Mouse (Mus musculus): ENCODE results near the gene Avpr1b. TPM values are rescaled to one million over a fixed set of nuclear protein-coding genes. Genes with fewer than 3 reads are reported as not detected.
"Not testable (repeated sequence)": the region's sequence is repeated elsewhere in the genome, so short reads cannot be mapped to it uniquely, and the experiment has no call there.

Gene Avpr1b
- total RNA-seq, 2 experiments from 2014 or later, result not detected

DNA sequence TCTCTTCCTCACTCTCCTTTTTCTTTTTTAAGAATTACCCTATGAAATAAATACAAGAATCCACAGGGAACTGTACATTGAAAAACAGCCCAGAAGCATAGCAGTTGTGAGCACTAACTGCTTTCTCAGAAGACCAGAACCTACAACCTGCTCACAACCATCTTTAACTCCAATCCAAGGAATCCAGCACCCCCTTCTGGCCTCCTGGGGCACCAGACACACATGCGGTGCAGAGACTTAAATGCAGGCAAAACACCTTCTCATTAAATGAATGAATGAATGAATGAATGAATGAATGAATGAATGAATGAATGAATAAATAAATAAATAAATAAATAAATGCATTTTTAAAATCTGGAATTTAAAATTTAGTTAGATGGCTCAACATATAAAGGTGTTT lies 19.5 kb downstream of the Avpr1b start:
- no peak for DNase-seq (ENCODE audit: low spot score in 2 of 2)

DNA sequence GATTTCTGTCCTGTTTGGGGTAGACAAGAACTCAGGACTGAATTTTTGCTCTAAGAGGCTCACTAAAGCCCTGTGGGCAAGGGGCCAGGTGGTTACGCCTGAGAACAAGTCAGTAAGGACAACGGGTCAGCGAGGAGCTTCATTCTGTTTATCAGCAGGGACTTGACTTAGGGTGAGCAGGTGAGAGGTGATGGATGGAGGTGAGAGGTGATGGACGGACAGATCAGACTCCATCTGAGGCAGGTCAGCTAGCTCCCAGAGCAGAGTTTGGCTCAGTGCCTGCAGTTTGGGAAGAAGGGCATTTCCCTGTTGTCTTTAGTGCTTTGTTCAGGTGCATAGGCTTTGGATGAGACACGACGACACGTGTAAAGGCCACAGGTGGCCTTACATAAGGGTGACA lies 20.3 kb downstream of the Avpr1b start:
- DNase-seq (ENCODE audit: low spot score in 2 of 2), result no peak

DNA sequence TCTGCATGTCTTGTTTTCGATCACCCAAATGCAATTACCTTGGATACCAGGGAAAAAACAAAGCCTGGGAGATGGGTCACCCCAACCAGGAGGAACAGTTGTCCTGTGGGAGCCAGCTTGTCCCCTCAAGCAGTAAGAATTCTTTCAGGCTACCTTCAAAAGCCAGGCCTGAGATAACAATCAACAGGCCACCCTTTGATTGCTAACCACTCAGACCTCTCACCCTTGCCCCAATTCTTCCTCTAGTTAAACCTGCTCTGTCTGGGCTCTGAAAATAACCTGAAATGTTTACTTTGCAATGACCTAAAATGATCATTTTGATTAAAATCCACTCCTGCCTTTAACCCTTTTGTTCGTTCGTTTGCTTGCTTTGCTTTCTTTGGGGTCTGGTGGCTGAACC lies 24.6 kb downstream of the Avpr1b start:
- no peak for DNase-seq (ENCODE audit: low spot score in 2 of 2)

DNA sequence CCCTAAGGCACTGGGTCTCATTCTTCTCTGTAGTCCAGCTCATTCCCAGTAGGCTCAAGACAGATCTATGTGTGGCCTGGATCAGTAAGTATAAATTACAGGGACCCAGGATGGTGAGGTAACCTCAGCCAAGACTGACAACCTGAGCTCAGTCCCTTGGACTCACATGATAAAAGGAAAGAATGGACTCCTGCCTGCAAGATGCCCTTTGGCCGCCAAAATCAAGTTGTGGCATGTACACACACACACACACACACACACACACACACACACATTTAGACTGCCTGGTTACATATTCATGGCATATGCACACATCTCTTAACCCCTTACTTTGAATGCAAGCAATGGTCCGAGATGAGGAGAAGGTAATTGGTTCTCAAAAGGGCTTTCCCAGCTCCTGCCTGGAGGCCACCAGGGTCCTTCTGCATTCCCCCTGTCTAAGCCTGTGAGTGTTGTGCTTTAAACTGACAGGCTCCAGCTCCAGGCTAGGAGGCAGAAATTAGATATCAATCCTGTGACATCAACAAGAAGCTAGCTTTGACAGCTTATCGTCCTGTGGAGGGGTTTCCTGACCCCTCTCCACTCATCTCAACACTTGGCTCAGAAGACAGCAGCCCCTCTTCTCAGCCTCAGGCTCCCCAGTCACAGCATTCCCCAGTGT lies 25.3 kb downstream of the Avpr1b start:
- DNase-seq (ENCODE audit: low spot score in 2 of 2), result no peak

DNA sequence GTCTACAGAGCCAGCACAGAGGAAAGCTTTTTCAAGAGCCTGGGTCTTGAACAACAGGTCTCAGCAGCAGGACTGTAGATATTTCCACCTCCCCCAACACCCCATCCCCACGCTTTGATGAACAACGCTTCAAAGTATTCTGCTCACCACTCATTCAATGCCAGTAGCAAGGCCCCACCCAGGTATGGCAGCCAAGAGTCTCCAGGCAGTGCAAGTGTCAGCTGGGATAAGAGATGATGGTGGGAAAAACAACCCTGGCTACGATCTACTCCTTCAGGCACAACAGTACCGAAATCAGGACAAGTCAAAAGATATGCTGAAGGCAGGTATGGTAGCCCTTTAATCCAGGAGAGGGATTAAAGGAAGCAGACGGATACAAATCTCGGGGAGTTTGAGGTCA lies 27.2 kb downstream of the Avpr1b start:
- DNase-seq (ENCODE audit: low spot score in 2 of 2), result no peak

DNA sequence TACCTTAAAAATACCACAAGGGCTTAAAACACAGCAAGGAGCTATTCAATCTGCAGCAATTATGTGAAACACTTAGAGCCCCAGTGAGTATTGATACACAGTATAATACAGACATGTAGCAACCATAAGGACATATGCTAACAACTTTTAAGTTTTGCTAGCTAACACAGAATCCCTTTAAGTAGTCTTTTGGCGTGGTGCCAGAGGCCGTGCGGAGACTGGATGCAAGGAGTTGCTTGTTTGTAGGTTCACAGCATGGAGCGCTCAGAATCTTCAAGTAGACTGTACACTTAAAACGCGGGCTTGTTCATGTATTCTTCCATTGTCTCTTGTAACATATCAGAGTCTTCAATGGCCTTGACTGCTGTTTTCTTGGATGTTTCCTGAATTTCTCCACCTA lies 33.2 kb downstream of the Avpr1b start:
- not testable (repeated sequence) for DNase-seq (ENCODE audit: low spot score in 2 of 2)

DNA sequence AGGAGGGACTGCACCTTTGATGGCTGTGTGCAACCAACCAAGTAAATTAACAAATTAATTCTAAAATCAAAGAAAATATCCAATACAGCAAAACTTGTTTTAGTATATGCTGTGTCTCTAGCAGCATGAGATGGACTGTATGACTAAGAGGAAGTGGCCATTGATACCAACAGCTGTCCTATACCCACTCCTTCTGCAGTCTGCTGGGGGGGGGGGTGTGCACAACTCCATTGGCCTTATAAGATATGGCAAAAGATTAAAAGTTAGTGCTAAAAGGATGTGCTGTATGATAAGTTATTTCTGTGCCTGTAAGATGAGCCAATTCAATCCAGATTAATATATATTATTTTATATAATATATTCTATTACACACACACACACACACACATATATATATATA lies 35.5 kb downstream of the Avpr1b start:
- no peak for DNase-seq (ENCODE audit: low spot score in 2 of 2)

DNA sequence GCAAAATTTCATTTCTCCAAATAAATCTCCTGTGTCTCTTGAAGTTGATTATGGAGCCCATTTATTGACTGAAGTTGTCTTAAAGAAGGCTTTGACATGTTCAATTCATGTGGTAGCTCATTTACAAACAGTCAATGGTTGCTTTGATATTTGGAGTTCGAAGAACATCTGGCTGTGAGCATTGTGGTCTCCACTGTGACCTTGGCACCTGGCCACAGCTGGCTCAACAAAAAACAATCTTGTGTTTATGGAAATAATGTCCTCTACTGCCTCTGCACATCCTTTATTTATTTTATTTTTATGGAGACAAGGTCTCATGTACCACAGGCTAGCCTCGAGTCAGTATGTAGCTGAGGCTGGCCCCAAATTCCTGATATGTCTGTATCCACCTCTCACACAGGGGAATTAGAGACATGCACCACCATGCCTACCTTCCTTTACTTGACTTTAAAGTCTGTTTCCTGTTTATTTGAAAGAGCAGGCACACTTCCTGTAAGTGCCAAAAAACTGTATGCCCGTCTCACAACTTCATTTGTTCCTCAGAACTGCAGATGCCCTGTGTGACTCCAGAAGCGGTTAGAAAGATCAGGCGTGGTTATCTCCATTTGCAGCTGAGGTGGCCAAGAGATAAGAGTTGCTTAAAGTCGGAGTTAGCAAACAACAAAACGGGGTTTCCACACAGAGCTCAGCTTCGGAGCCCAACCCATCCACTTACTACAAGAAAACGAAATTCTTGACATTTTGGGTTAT lies 38.9 kb downstream of the Avpr1b start, which contains the start of gene Ctse:
Ctse (plus strand) TSS at position 516 of the 750 bp plus-strand sequence.
- no peak for DNase-seq (ENCODE audit: low spot score in 2 of 2)

DNA sequence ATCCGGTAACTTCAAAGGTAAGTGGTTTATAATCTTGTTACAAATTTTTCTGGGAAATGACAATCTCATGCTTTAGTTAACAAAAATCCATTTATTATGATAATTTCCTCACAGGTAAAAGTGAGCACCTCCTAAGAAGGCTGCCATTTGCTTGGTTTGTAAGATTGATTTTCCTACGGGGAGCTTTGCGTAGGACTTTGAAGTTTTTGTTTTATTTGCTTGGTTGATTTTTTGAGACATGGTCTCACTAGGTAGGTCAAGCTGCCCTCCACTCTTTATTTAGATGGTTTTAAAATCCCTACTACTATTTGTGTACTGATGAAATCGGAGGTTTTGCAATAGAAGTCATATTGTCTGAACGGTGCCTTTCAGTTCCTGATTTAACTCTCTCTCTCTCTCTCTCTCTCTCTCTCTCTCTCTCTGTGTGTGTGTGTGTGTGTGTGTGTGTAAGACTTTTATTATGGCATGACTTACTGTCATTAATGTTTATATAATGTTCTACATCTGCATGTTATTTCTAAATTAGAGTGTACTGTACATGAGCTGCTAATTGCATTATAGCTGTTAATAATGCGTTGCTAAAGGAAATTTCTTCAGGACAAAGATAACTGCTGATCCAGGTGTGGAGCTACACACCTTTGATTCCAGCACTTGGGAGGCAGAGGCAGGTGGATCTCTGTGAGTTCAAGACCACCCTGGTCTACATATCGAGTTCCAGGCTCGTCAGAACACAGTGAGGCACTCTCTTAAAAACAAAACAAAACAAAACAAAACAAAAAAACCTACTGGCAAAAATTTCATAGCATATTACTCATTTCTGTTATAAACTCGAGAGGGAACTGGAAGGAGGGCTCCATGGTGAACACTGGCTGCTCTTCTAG lies 39.7 kb downstream of the Avpr1b start:
- no peak for DNase-seq (ENCODE audit: low spot score in 2 of 2)

DNA sequence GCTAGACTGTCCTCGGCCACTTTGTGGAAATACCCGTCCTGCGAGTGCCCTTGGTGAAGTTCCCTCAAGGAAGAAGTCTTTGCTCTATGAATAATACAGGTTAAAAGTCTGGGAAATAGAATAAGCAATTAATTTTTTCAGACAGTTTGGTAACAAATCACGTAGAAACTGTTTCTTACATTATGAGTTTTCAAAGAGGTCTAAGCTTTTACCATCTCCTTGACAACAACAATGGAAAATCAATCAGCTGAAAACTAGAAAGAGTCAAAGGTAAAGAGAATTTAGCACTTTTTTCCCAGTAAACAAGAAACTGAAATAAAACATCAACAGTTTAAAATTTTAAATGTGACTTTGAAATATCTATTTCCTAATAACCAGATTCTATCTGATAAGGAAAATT lies 41.0 kb downstream of the Avpr1b start:
- no peak for DNase-seq (ENCODE audit: low spot score in 2 of 2)

DNA sequence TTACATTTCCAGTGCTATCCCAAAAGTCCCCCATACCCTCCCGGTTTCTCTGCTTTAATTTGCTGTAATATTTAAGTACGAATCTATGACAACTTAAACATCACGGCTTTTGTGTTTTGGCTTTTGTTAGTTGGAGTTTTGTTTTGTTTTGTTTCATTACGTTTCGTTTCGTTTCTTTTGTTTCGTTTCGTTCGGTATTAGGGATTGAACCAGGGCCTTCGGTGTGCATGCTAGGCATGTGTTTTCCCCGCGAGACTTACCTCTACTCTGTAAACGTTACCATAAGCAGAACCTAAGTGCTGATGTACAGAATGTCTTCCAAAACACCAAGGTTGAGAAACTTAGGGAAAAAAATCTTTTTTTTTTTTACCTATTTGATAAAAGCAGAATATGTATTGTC lies 42.5 kb downstream of the Avpr1b start:
- DNase-seq (ENCODE audit: low spot score in 2 of 2), result no peak

DNA sequence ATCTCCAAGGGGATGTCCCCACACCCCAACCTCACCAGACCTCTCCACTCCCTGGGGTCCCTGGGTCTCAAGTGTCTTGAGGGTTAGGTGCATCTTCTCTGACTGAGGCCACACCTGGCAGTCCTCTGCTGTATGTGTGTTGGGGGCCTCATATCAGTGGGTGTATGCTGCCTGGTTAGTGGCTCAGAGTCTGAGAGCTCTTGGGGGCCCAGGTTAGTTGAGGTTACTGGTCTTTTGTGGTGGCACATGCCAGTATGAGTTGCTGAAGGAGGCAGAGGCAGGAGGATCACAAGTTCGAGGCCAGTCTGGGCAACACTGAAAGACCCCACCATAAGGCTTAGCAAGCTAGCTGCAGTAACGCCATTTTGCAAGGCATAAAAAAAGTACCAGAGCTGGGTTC lies 43.2 kb downstream of the Avpr1b start:
- DNase-seq (ENCODE audit: low spot score in 2 of 2), result no peak

DNA sequence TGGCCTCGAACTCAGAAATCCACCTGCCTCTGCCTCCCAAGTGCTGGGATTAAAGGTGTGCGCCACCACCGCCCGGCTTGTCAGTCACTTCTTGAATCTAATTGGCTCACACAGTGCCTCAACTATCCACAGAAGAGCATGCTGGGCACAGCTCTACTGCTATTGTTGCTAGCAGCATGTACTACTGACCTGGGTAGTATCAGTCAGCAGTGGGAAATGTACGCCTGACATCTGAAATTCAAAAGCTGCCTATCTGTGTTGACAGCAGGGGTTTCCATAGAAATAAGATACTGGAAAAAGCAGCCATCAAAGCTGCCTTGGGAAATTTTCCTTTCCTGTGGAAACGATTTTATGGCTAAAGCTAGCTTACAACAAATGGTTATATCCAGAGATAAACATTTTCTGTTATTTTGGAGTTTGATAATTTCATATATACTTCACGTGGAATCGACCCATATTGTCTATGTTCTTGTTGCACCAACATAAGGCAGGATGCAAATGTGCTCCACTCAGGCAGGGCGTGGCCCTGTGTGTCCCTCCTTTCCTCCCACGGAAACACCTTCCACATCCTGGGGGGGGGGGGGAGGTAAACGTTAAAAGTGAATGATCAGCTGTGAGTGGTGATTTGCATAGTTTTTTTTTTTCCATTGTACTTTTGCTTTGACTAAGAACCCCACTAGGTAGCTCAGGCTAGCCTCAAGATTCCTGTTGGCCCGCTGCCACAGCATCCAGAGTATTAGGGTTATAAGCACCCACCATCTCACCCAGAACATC lies 53.8 kb downstream of the Avpr1b start:
- DNase-seq (ENCODE audit: low spot score in 2 of 2), result no peak

DNA sequence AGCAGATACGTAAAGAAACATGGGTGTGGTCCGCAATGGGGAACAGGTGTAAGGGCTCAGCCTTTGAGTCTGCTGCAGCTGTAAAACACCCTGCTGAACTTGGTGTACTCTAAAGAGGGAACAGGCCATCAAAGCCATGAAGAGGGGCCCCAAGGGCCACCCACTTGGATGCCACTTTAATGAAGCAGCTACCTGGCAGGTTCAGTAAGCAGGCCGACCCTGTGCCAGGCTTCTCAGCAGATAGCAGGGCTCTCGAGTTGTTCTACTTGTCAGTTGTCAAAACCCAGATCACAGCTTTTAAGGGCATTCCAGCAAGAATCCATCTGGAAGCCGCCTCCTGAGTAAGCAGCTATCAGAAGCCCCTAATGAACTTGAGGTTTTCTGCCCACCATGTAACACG lies 56.6 kb downstream of the Avpr1b start:
- no peak for DNase-seq (ENCODE audit: low spot score in 2 of 2)

DNA sequence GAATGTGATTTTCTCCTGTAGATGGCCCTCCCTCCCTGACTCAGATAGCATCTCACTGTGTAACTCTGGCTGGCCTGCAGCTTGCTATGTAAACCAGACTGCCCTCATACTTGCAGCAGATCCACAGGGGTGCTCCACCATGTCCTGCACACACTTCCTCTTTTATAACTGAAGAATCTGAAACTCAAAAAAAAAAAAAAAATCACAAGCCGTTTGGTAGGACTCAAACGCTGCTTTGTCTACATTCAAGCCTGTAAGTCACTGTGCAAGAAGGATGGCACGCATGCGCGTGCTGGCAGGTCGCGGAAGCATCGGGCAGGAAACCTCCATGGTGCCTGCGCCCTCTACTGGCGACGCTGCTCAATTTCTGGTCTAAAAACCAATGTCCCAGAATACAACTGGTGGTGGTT lies 58.9 kb downstream of the Avpr1b start:
- DNase-seq (ENCODE audit: low spot score in 2 of 2), result peak; percentile 82 to 91

DNA sequence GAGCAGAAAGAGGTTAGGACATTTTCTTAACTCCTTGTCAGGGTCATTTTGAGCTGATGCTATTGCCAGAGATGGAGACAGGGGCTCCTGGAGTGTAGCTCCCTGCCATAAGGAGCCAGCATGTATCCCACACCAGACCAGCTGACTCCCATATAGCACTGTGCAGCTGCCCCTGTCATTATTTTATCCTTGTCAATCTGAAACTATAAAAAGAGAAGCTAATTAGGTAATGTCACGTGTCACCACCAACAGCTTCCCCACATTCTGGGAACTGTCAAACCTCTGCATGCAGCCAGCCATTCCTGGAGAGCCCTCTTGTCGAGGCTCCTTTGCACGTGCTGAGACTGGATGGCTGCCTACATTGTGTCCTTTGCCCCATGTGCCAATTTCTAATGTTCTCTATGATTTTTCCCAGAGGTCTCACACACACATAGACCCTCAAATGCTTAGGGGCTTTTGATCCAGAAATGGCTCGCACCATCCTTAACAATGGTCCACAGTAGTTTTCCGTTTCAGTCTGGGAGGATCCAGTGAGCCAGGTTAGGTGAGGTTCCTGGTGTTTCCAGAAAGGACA lies 60.6 kb downstream of the Avpr1b start:
- no peak for DNase-seq (ENCODE audit: low spot score in 2 of 2)

DNA sequence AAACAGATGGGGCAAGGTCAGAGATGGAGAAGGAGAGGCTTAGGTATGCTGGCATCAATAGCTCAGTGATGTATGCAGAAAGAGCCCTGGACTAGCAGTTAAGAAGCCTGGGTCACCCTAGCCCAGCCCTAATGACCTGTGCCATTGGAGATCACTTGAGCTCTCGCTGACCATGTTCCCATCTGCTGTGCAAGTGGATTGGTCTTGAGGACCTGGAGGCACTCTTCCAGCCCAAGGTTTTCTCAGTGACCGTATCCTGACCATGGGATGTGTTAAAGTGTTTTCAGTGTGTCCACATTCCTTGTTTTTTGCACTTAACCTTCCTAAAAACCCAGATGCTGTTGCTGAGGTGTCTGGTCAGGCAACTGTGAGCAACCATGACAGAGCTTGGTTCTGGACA lies 61.2 kb downstream of the Avpr1b start:
- no peak for DNase-seq (ENCODE audit: low spot score in 2 of 2)

DNA sequence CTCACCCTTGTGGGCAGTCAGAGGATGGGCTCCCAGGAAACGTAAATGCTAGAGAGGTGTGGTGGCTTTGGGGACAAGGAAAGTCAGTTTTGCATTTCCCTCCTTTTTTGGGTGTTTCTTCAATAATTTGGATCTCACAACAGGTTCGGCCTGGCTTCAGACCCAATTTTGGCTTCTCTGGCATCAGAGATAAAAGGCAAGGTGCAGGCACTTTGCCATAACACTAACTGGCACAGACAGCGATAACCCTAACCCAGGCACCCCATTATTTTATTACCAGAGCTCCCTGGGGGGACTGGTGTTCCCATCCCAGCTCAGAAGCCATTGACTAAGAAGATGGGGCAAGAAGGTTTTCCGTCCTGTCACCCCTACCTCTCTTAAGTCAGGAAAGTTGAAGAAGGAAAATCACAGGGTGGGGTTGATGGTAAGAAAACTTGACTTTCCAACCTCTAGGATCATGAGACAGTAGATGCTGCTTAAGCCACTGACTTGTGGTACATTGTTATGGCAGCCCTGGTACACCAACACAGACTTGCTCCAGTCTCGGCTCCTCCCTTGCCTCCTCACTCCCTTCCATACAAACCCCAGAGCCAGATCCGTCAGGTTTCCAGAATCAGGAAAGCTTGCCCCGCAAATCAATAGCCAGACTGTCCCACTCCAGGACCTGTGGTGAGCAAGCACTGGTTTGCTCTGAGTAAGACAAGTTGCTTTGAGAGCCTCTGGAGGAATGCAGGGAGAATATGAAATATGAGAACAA lies 61.9 kb downstream of the Avpr1b start:
- no peak for DNase-seq (ENCODE audit: low spot score in 2 of 2)
